Mouse (Mus musculus) heart, adult 2 months (tissue): ENCODE measurements around the gene Vti1a.

Source experiments
- CTCF ChIP-seq: fragments of 200-600 bp; IDR thresholded peaks from 2 replicates; pipeline ENCODE4 v1.8.1; 2022; ENCODE audit warnings: antibody characterized with exemption, mild to moderate bottlenecking, moderate library complexity
- POLR2A ChIP-seq: fragments of 200-500 bp; IDR thresholded peaks from 2 replicates; pipeline ENCODE4 v1.6.1; 2011; ENCODE audit warnings: mild to moderate bottlenecking, low read depth, low read length, control low read depth; ENCODE audit not compliant: insufficient read depth

- TF ChIP-seq CTCF (no peak), POLR2A (no peak)
Measured at GRCm38 (mm10) chr19:55443618-55444017, 127.5 kb downstream of the Vti1a start.
